Mouse (Mus musculus) liver, adult 2 months (tissue): ENCODE measurements at regions not wholly inside any gene's neighbourhood (a gene's known extent, or its start where the extent isn't known, plus 50 kb on each side); places are given as distances from the start of the nearest gene placed in this dataset.

Source experiments
- DNase-seq: peaks from one replicate; pipeline ENCODE4 v3.0.0-alpha.2; 2011; ENCODE audit warnings: low read depth, low spot score; ENCODE audit errors: extremely low read depth
- H3K27ac ChIP-seq: fragments of 200-500 bp; replicated peaks from 2 replicates; pipeline ENCODE4 v1.5.1; 2012; ENCODE audit warnings: low read depth, mild to moderate bottlenecking, control low read depth, inconsistent platforms, low read length; ENCODE audit not compliant: insufficient read depth
- H3K27me3 ChIP-seq: fragments of 200-500 bp; 2 replicates; pipeline ENCODE4 v1.6.1; 2012; ENCODE audit warnings: mild to moderate bottlenecking, moderate library complexity, low read length, inconsistent platforms; ENCODE audit not compliant: control insufficient read depth, insufficient read depth
- H3K36me3 ChIP-seq: fragments of 200-500 bp; 2 replicates; pipeline ENCODE4 v1.6.1; 2012; ENCODE audit warnings: low read length, inconsistent platforms; ENCODE audit not compliant: control insufficient read depth, insufficient read depth
- H3K4me1 ChIP-seq: fragments of 200-500 bp; 2 replicates; pipeline ENCODE4 v1.6.1; 2011; ENCODE audit warnings: low read length; ENCODE audit not compliant: control insufficient read depth, insufficient read depth
- H3K4me3 ChIP-seq: fragments of 200-500 bp; 2 replicates; pipeline ENCODE4 v1.5.1; 2011; ENCODE audit warnings: low read depth, mild to moderate bottlenecking, control low read depth, low read length, moderate library complexity; ENCODE audit not compliant: insufficient read depth
- H3K79me2 ChIP-seq: fragments of 200-500 bp; 2 replicates; pipeline ENCODE4 v1.6.1; 2012; ENCODE audit warnings: inconsistent platforms, mild to moderate bottlenecking, low read length, moderate library complexity; ENCODE audit not compliant: control insufficient read depth, insufficient read depth
- H3K9ac ChIP-seq: fragments of 200-500 bp; 2 replicates; pipeline ENCODE4 v1.6.1; 2012; ENCODE audit warnings: low read depth, mild to moderate bottlenecking, control low read depth, inconsistent platforms, low read length
- CTCF ChIP-seq: fragments of 200-500 bp; IDR thresholded peaks from 2 replicates; pipeline ENCODE4 v1.5.1; 2011; ENCODE audit warnings: low read depth, low read length, control low read depth
- POLR2A ChIP-seq: fragments of 200-500 bp; IDR thresholded peaks from 2 replicates; pipeline ENCODE4 v1.6.1; 2011; ENCODE audit warnings: low read length, control low read depth; ENCODE audit not compliant: insufficient read depth; ENCODE audit errors: extremely low read depth
- WGBS: fragments of 180-500 bp; shearing (Covaris S2); methylation state at CpG from one replicate; pipeline ENCODE4 v1.1.7; 2018; 5-methylcytosine and 5-hydroxymethylcytosine counted together

- Histone ChIP-seq H3K27ac (no peak overlapping the region), H3K27me3 (no peaks in the 10 kb centered on the region), H3K4me1 (no peaks in the 10 kb centered on the region), H3K79me2 (no peaks in the 10 kb centered on the region), H3K9ac (no peak overlapping the region), H3K4me3 (no peak overlapping the region), H3K36me3 (no peaks in the 10 kb centered on the region)
- no peak for TF ChIP-seq POLR2A
- TF ChIP-seq CTCF: no peak
- WGBS: 84% methylated on average over 4 of the region's 4 CpGs
- no peak for DNase-seq
These were observed 84.1 kb upstream of the Stac start for GRCm38 (mm10) chr9:111774229-111774628.

DNA sequence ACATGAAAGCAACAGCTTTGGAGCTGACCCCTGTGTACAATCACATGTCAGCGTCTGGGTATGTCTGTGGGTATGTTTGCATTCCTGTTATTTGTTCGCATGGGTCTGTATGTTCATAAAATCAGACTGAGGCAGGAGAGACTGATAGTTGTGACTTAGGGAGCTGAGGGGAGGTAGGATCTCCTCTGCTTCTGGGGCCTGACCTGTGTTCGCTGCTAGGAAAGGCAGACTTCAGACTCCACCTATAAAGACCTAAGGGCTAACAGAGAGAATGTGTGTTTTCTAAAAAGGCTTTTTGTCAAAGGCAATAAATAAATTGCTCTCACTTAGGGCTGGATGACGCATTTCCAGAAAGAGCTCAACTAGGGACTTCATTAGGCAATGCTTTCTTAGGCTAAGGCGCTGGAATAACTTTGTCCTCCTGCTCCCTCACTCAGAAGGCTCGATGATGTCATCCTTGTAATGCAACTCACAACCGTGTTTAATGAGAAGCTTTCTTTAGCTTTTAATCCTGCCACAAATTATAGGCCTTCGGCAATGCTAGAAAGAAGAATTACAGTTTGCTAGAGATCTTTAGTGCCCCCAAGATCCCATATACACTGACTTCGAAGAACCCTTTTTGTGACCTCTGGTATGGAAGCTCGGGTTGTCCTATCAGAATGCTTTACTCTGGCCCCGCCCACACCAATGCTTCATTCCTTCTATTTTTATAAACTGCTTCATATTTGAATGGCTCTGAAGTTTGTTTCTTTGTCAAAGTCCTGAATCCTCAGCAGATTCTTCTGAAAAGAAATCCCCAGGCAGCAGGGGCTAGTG lies 72.7 kb upstream of the Stac start:
- no peak for DNase-seq
- Histone ChIP-seq H3K4me1 (no peaks in the 10 kb centered on the region), H3K4me3 (no peak overlapping the region), H3K36me3 (no peaks in the 10 kb centered on the region), H3K9ac (no peak overlapping the region), H3K27ac (no peak overlapping the region), H3K79me2 (no peaks in the 10 kb centered on the region), H3K27me3 (no peaks in the 10 kb centered on the region)
- TF ChIP-seq CTCF (no peak), POLR2A (no peak)
- 83% methylated on average over 11 of the region's 11 CpGs for WGBS

DNA sequence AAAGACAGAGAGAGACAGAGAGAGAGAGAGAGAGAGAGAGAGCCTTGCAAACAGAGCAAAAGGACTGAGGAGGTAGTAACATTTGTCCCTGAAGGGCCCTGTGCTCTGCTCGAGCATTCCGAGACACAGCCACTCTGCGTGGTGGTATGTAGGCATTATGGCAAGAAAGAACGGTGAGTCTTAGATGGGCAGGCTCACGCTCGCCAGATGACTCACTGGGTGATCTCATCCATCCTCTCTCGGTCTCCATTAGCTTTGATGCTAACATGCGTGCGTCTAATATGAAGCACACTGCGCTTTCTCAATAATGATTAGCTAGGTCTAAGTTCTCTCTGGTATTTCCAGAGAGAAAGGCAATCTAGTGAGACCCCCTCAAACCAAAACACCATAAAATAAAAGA lies 65.1 kb upstream of the Stac start:
- no peak for DNase-seq
- no peak overlapping the region for H3K27ac ChIP-seq
- no peaks in the 10 kb centered on the region for H3K36me3 ChIP-seq
- no peaks in the 10 kb centered on the region for H3K27me3 ChIP-seq
- TF ChIP-seq CTCF (no peak), POLR2A (no peak)
- no peak overlapping the region for H3K9ac ChIP-seq
- WGBS: 86% methylated on average over 10 of the region's 10 CpGs
- no peaks in the 10 kb centered on the region for H3K79me2 ChIP-seq
- H3K4me3 ChIP-seq: no peak overlapping the region
- H3K4me1 ChIP-seq: no peaks in the 10 kb centered on the region

- H3K4me1 ChIP-seq: no peaks in the 10 kb centered on the region
- no peak overlapping the region for H3K4me3 ChIP-seq
- no peaks in the 10 kb centered on the region for H3K27me3 ChIP-seq
- H3K27ac ChIP-seq: no peak overlapping the region
- peak; percentile 41 for DNase-seq
- H3K36me3 ChIP-seq: no peaks in the 10 kb centered on the region
- WGBS: 47% methylated on average over 6 of the region's 6 CpGs
- no peak for TF ChIP-seq POLR2A
- no peak for TF ChIP-seq CTCF
- H3K79me2 ChIP-seq: no peaks in the 10 kb centered on the region
- H3K9ac ChIP-seq: no peak overlapping the region
These were observed 56.0 kb upstream of the Stac start for GRCm38 (mm10) chr9:111746151-111746550.

DNA sequence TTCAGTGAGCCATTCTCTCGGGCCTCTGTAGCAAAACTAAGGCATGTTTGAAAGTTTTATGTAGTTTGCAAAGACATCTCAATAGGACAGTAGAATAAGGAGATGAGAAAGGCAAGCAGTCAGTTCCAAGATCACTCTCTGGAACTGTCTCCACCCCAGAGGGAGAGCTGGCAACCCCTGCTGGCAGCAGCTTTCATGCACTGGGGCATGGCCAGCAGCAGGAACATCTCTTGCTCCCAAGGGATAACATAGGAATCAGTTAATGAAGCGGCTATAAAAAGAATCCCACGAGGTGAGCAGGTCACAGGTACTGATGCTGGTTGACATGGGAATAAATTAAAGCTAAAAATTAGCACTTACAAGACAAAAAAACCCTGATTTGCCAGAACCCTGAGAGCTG lies 55.1 kb upstream of the Stac start:
- peak; percentile 13 for DNase-seq
- peaks cover 3% of the 10 kb centered on the region; the same call in 1 of the 2 replicates for H3K4me1 ChIP-seq
- TF ChIP-seq CTCF (peak; percentile 20), POLR2A (no peak)
- no peak overlapping the region for H3K9ac ChIP-seq
- no peaks in the 10 kb centered on the region for H3K27me3 ChIP-seq
- no peaks in the 10 kb centered on the region for H3K79me2 ChIP-seq
- no peak overlapping the region for H3K4me3 ChIP-seq
- H3K27ac ChIP-seq: no peak overlapping the region
- no peaks in the 10 kb centered on the region for H3K36me3 ChIP-seq
- 77% methylated on average over 3 of the region's 3 CpGs for WGBS
